Mouse (Mus musculus) E14TG2a.4 (cell line): ENCODE measurements around the gene Vps39.

Experiments
- CTCF ChIP-seq: conservative IDR thresholded peaks from 2 replicates; pipeline ENCODE4 v1.5.1; 2014; ENCODE audit warnings: low read length
- NANOG ChIP-seq: IDR thresholded peaks from 2 replicates; pipeline ENCODE4 v1.6.1; 2014; ENCODE audit warnings: borderline replicate concordance, low read length, mixed read lengths
- POU5F1 ChIP-seq: IDR thresholded peaks from 2 replicates; pipeline ENCODE4 v1.6.1; 2014; ENCODE audit warnings: low read length, borderline replicate concordance

DNA sequence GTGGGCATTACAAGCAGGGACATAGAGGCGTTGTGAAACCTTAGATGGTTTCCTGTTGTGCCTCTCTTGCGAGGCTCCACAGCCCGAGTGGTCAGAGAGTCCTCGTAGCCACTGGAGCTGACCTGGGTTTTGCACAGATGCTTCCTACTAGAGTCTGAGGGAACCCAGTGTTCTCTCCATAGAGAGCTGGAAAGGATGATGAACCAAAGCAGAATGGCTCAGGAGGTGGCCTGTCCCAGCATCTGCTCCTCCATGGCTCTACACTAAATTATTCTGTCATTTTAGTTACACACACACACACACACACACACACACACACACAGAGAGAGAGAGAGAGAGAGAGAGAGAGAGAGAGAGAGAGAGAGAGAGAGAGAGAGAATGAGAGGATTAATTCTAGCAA is 67.3 kb downstream of the Vps39 start:
- TF ChIP-seq CTCF (no peak), NANOG (no peak), POU5F1 (no peak)
